Mouse (Mus musculus) CD4-positive helper T cell, adult 2 months (primary cell): ENCODE data around the gene Slco2b1.

Source experiments
- DNase-seq: peaks from one replicate; pipeline ENCODE4 v3.0.0-alpha.2; 2012; ENCODE audit warnings: low read depth, missing footprints, low spot score

Gene Slco2b1

GRCm38 (mm10) chr7:99654244-99654643, 56.9 kb downstream of the Slco2b1 start:
- no peak for DNase-seq

- DNase-seq = no peak
Observed at GRCm38 (mm10) chr7:99649585-99649984, 61.6 kb downstream of the Slco2b1 start.

- no peak for DNase-seq
Observed at GRCm38 (mm10) chr7:99648623-99649022, 62.5 kb downstream of the Slco2b1 start.

- DNase-seq = no peak
Observed at GRCm38 (mm10) chr7:99644701-99645100, 66.4 kb downstream of the Slco2b1 start.

GRCm38 (mm10) chr7:99642078-99642477, 69.1 kb downstream of the Slco2b1 start:
- DNase-seq = no peak

DNA sequence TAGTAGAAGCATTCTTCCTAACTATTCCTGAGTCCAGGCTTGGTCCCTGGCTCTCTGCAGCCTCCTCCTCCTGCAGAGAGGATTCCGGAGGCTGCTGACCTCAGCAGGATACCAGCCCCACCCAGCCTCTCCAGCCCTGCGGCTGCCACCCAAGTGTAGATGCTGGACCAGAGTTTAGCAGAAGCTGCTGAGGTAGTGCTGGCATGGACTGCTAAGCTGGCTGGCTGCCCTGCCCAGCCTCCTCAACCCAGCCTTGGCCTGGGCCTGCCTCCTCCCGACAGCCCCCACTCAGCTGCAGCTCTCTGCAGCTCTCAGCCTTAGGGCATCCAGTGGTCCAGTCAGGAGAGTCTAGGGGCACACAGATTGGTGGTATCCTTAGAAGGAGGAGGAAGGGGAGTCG, 69.9 kb downstream of the Slco2b1 start:
- no peak for DNase-seq

DNA sequence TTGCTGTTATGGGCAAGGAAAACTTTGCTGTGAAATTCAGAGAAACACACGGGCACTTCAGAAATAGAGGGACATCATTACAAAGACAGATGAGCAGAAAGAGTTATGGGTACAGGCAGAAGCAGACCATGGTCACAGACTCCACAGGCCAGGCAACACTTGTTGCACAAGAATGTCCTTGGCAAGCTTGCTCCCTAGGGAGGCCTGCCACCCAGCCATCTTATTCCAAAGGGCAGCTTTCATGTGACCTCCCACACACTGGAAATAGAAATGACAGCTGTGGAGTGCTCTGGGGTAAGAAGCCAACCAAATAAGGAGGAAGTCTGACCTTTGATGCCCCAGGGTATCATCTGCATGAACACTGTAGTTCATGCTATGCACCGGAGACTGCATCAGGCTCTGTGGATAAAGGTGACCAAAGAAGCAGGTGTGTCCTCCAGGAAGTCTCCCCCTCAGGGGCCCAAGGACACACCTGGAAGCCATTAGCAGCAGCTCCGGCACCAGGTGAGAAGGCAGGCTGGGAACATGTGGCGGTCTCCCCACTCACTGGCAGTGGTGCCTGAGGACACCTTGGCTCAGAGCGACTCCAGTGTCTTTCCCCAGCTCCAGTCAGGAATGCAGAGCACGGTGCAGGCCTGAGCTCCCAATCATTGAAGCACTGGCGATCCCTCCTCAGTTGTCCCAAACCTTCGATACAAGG, 77.0 kb downstream of the Slco2b1 start:
- DNase-seq = no peak

GRCm38 (mm10) chr7:99632286-99632685, 78.9 kb downstream of the Slco2b1 start:
- no peak for DNase-seq

- no peak for DNase-seq
Observed at GRCm38 (mm10) chr7:99627366-99627765, 83.8 kb downstream of the Slco2b1 start.

- peak; percentile 24 for DNase-seq
Observed at GRCm38 (mm10) chr7:99626376-99627270, 84.5 kb downstream of the Slco2b1 start, which contains the start of gene Tpbgl. Gene Tpbgl (minus strand): TSS chr7:99627103.

- peak; percentile 77 for DNase-seq
Observed at GRCm38 (mm10) chr7:99625722-99626375, 85.3 kb downstream of the Slco2b1 start.

- DNase-seq = peak; percentile 31
Observed at GRCm38 (mm10) chr7:99618860-99619259, 92.3 kb downstream of the Slco2b1 start.

- no peak for DNase-seq
Observed at GRCm38 (mm10) chr7:99618264-99618663, 92.9 kb downstream of the Slco2b1 start.
